Mouse (Mus musculus): ENCODE measurements around the gene Zfp787. TPM values are rescaled to one million over a fixed set of nuclear protein-coding genes. Genes with fewer than 3 reads are reported as not detected.
A peak's percentile ranks its signal among the peaks of the same experiment; 100 is the strongest.
"Not testable (repeated sequence)": the region's sequence is repeated elsewhere in the genome, so short reads cannot be mapped to it uniquely, and the experiment has no call there.

Gene Zfp787
- polyA plus RNA-seq, 1 experiment = 54.2 TPM

GRCm38 (mm10) chr7:6145423-6146188 is 10.2 kb downstream of the Zfp787 start:
- 45% methylated on average over 8 of the region's 8 CpGs for WGBS
- H3K27ac ChIP-seq (ENCODE audit: insufficient read depth, low read depth, low read length) = peak overlapping the region; percentile 78

DNA sequence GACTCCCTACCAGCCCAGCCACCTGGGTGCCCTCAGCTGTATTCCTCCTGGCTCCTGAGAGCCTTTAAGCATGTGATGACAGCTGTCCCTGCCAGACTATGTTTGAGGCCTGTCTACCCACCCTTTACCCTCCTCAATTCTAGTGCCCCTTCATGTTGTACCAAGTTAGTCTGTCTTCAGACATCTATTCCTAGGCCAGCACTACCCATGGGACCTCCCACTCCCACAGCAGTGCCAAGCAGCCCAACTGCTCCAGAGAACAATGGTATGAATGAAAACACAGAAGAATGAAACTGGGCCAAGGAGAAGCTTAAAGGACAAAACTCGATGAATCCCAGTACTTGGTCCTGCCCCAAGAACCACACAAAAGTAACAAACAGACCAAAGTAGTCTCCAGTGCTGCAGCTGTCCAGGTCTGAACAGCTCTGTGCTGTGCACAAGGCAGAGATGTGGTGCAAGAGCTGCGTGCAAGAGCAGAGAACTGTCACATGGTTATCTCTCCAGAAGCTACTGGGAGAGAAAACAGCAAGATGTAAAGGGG is 11.7 kb downstream of the Zfp787 start:
- Histone ChIP-seq H3K4me1 (ENCODE audit: control insufficient read depth, insufficient read depth, low read length) (peaks cover 50% of the 10 kb centered on the region), H3K36me3 (ENCODE audit: control insufficient read depth, insufficient read depth, low read length) (no peaks in the 10 kb centered on the region), H3K4me3 (ENCODE audit: insufficient read depth, low read depth, low read length) (no peak overlapping the region), H3K27ac (ENCODE audit: insufficient read depth, low read depth, low read length) (no peak overlapping the region), H3K27me3 (replicated peaks; ENCODE audit: control insufficient read depth, insufficient read depth, low read length) (no peaks in the 10 kb centered on the region)
- 44% methylated on average over 2 of the region's 2 CpGs for WGBS
- no peak for TF ChIP-seq POLR2A (IDR thresholded peaks at IDR 0.05; ENCODE audit: low read depth, low read length)
- TF ChIP-seq CTCF (conservative IDR thresholded peaks at IDR 0.05; ENCODE audit: insufficient read depth, insufficient read length, low read depth, low read length) = no peak
- DNase-seq = no peak

More at GRCm38 (mm10) chr7:6145423-6146188, 10.2 kb downstream of the Zfp787 start:
- H3K4me1 ChIP-seq (ENCODE audit: control insufficient read depth, insufficient read depth, low read length) = peaks cover 56% of the 10 kb centered on the region
- no peaks in the 10 kb centered on the region for H3K36me3 ChIP-seq (ENCODE audit: control insufficient read depth, insufficient read depth, low read length)
- H3K27me3 ChIP-seq (replicated peaks; ENCODE audit: control insufficient read depth, insufficient read depth, low read length) = no peaks in the 10 kb centered on the region
- no peak overlapping the region for H3K4me3 ChIP-seq (ENCODE audit: insufficient read depth, low read depth, low read length)
- TF ChIP-seq CTCF (conservative IDR thresholded peaks at IDR 0.05; ENCODE audit: insufficient read depth, insufficient read length, low read depth, low read length) = no peak
- TF ChIP-seq POLR2A (IDR thresholded peaks at IDR 0.05; ENCODE audit: low read depth, low read length) = no peak
- DNase-seq = peak; percentile 42

GRCm38 (mm10) chr7:6139295-6139694 is 16.5 kb downstream of the Zfp787 start:
- H3K4me1 ChIP-seq (ENCODE audit: control insufficient read depth, insufficient read depth, low read length) = peaks cover 8% of the 10 kb centered on the region; the same call in 1 of the 2 replicates
- no peaks in the 10 kb centered on the region for H3K27me3 ChIP-seq (replicated peaks; ENCODE audit: control insufficient read depth, insufficient read depth, low read length)
- TF ChIP-seq CTCF (conservative IDR thresholded peaks at IDR 0.05; ENCODE audit: insufficient read depth, insufficient read length, low read depth, low read length) = no peak
- TF ChIP-seq POLR2A (IDR thresholded peaks at IDR 0.05; ENCODE audit: low read depth, low read length) = no peak
- 65% methylated on average over 3 of the region's 3 CpGs for WGBS
- H3K36me3 ChIP-seq (ENCODE audit: control insufficient read depth, insufficient read depth, low read length) = no peaks in the 10 kb centered on the region
- DNase-seq = no peak
- no peak overlapping the region for H3K4me3 ChIP-seq (ENCODE audit: insufficient read depth, low read depth, low read length)
- H3K27ac ChIP-seq (ENCODE audit: insufficient read depth, low read depth, low read length) = no peak overlapping the region

GRCm38 (mm10) chr7:6136497-6136896 is 19.3 kb downstream of the Zfp787 start:
- peaks cover 3% of the 10 kb centered on the region; the same call in 1 of the 2 replicates for H3K4me1 ChIP-seq (ENCODE audit: control insufficient read depth, insufficient read depth, low read length)
- TF ChIP-seq CTCF (conservative IDR thresholded peaks at IDR 0.05; ENCODE audit: insufficient read depth, insufficient read length, low read depth, low read length) (peak; percentile 54), POLR2A (IDR thresholded peaks at IDR 0.05; ENCODE audit: low read depth, low read length) (no peak)
- peaks cover 3% of the 10 kb centered on the region for H3K36me3 ChIP-seq (ENCODE audit: control insufficient read depth, insufficient read depth, low read length)
- peak; percentile 33 for DNase-seq
- no peaks in the 10 kb centered on the region for H3K27me3 ChIP-seq (replicated peaks; ENCODE audit: control insufficient read depth, insufficient read depth, low read length)
- no peak overlapping the region for H3K27ac ChIP-seq (ENCODE audit: insufficient read depth, low read depth, low read length)
- H3K4me3 ChIP-seq (ENCODE audit: insufficient read depth, low read depth, low read length) = no peak overlapping the region

DNA sequence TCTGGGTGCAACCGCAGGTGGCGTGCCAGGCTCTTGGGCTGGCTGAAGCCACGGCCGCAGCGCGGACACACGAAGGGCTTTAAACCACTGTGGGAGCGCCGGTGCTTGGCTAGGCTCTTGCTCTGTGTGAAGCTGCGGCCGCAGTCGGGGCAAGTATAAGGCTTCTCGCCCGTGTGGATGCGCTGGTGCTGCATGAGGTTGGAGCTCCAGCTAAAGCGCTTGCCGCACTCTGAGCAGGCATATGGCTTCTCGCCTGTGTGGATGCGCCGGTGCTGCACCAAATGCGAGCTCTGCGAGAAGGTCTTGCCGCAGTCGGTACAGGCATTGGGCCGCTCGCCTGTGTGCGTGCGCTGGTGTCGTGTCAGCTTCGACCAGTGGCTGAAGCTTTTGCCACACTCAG is 23.2 kb downstream of the Zfp787 start:
- 89% methylated on average over 30 of the region's 30 CpGs for WGBS
- Histone ChIP-seq H3K4me1 (ENCODE audit: control insufficient read depth, insufficient read depth, low read length) (peaks cover 3% of the 10 kb centered on the region; the same call in 1 of the 2 replicates), H3K27ac (ENCODE audit: insufficient read depth, low read depth, low read length) (no peak overlapping the region), H3K4me3 (ENCODE audit: insufficient read depth, low read depth, low read length) (no peak overlapping the region), H3K27me3 (replicated peaks; ENCODE audit: control insufficient read depth, insufficient read depth, low read length) (no peaks in the 10 kb centered on the region), H3K36me3 (ENCODE audit: control insufficient read depth, insufficient read depth, low read length) (peaks cover 3% of the 10 kb centered on the region)
- TF ChIP-seq POLR2A (IDR thresholded peaks at IDR 0.05; ENCODE audit: low read depth, low read length) (no peak), CTCF (conservative IDR thresholded peaks at IDR 0.05; ENCODE audit: insufficient read depth, insufficient read length, low read depth, low read length) (no peak)
- DNase-seq = no peak

- H3K4me3 ChIP-seq (ENCODE audit: insufficient read depth, low read depth, low read length) = no peak overlapping the region
- no peak overlapping the region for H3K27ac ChIP-seq (ENCODE audit: insufficient read depth, low read depth, low read length)
- peaks cover 3% of the 10 kb centered on the region for H3K36me3 ChIP-seq (ENCODE audit: control insufficient read depth, insufficient read depth, low read length)
- no peaks in the 10 kb centered on the region for H3K27me3 ChIP-seq (replicated peaks; ENCODE audit: control insufficient read depth, insufficient read depth, low read length)
- no peak for DNase-seq
- no peaks in the 10 kb centered on the region for H3K4me1 ChIP-seq (ENCODE audit: control insufficient read depth, insufficient read depth, low read length)
- 55% methylated on average over 4 of the region's 4 CpGs for WGBS
- TF ChIP-seq CTCF (conservative IDR thresholded peaks at IDR 0.05; ENCODE audit: insufficient read depth, insufficient read length, low read depth, low read length) (no peak), POLR2A (IDR thresholded peaks at IDR 0.05; ENCODE audit: low read depth, low read length) (no peak)
These were observed 25.5 kb downstream of the Zfp787 start for GRCm38 (mm10) chr7:6130346-6130745.

DNA sequence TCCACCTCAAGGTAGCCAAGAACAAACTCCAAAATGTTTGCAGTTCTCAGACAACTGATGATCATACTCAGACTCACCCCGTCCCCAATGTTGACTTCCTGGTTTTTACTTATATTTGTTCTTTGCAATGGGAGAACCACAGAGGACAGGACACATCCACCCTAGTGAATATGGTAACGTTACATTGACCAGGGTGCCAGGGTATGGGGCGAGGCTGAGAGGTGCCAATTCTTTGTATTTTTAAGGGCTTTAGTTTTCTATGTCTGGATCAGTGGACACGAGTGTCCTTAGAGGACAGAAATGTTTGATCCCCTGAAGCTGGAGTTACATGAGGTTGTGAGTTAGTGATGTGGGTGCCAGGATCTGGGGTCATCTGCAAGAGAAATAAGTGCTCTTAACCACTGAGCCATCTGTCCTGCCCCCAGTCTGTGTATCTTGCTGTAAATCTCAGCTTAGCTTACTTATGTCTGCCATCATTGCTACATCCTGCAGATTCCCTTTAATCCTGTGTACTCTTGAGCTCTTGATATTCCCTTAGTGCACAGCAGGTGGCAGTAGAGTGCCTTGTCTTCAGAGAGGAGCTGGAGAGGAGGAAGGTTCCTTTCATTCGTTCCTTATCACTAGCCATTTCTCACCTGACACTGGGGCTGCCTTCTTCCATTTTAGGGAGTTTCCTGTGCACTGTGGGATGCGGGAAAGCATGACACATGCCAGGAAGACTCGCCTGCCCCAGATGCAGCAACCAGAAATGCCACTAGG is 28.9 kb downstream of the Zfp787 start:
- WGBS = 32% methylated on average over 7 of the region's 7 CpGs
- peak; percentile 92 for TF ChIP-seq CTCF (conservative IDR thresholded peaks at IDR 0.05; ENCODE audit: insufficient read depth, insufficient read length, low read depth, low read length)
- no peak for TF ChIP-seq POLR2A (IDR thresholded peaks at IDR 0.05; ENCODE audit: low read depth, low read length)
- no peak overlapping the region for H3K4me3 ChIP-seq (ENCODE audit: insufficient read depth, low read depth, low read length)
- no peaks in the 10 kb centered on the region for H3K27me3 ChIP-seq (replicated peaks; ENCODE audit: control insufficient read depth, insufficient read depth, low read length)
- H3K27ac ChIP-seq (ENCODE audit: insufficient read depth, low read depth, low read length) = no peak overlapping the region
- H3K4me1 ChIP-seq (ENCODE audit: control insufficient read depth, insufficient read depth, low read length) = no peaks in the 10 kb centered on the region
- no peaks in the 10 kb centered on the region for H3K36me3 ChIP-seq (ENCODE audit: control insufficient read depth, insufficient read depth, low read length)
- DNase-seq = peak; percentile 89

DNA sequence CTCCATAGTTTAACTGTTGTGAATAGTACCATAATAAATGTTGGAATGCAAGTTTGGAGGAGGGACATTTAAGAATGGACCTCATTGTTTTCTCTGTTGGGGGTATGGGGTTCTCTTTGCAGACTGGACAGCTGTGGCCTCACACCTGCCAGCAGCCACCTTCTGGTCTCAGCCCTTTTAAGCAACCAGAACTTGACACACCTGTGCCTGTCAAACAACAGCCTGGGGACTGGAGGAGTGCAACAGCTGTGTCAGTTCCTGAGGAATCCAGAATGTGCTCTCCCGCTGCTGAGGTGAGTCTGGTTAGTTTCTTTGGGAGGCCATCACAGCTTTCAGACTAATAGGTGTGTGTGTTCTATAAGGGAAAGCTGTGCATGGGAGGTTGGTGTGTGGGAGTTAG is 34.7 kb downstream of the Zfp787 start:
- 55% methylated on average over 1 of the region's 1 CpGs for WGBS
- DNase-seq; H3K27ac ChIP-seq (ENCODE audit: insufficient read depth, low read depth, low read length); H3K36me3 ChIP-seq (ENCODE audit: control insufficient read depth, insufficient read depth, low read length); H3K4me1 ChIP-seq (ENCODE audit: control insufficient read depth, insufficient read depth, low read length); H3K4me3 ChIP-seq (ENCODE audit: insufficient read depth, low read depth, low read length); H3K27me3 ChIP-seq (replicated peaks; ENCODE audit: control insufficient read depth, insufficient read depth, low read length): not testable (repeated sequence)

Data from kidney, adult 2 months (tissue).